Mouse (Mus musculus) megakaryocyte, adult 5-6 weeks (primary cell): ENCODE results near the gene Vps37d. TPM values are rescaled to one million over a fixed set of nuclear protein-coding genes. Genes with fewer than 3 reads are reported as not detected.
A peak's percentile ranks its signal among the peaks of the same experiment; 100 is the strongest.

ENCODE experiments used
- ATAC-seq: 2 replicates; pipeline ENCODE4 v1.8.0; 2016; ENCODE audit warnings: mild to moderate bottlenecking, inconsistent platforms; ENCODE audit not compliant: poor library complexity, severe bottlenecking
- total RNA-seq, 2 experiments: library from RNA; stranded (forward) in 1 of 2; stranded (reverse) in 1 of 2; fragments of 153-499, 151-499 nt in 1 of 2; fragments of 221-1000, 200-1000 nt in 1 of 2; gene quantifications; 2 replicates each; pipeline versions ENCODE4 v1.2.3 to v1.2.4; 2015 to 2017

Vps37d gene
- total RNA-seq, 2 experiments from 2014 or later: not detected

DNA sequence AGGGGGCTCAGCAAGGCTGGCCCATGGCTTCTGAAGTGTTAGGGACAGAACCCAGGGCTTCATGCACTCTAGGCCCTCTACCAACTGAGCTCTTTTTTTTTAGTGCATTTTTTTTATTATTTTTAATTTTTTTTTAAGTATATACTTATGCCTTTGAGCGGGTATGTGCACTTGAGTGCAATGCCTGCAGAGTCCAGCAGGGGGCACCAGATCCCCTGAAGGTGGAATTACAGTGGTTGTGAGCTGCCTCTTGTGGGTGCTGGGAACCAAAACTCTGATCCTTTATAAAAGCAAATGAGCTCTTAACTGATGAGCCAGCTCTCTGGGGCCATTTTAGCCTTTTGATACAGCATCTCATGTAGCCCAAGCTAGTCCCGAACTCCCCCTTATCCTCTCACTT, 43.5 kb downstream of the Vps37d start:
- ATAC-seq: no peak

DNA sequence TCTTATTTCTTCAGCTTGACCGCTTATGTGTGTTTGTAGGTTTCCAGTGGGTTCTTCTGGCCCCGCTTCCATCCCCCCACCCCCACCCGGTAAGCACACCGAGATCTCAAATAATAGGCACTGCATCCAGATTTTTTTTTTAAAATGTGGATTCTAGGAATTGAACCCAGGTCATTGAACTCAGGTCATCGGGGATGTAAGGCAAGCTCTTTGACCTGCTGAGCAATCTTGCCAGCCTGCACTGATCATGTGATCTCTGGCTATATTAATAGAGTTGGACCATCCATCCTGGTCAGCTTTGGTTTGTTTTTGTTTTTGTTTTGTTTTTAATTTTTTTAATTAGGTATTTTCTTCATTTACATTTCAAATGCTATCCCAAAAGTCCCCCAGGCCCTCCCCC, 45.5 kb downstream of the Vps37d start:
- no peak for ATAC-seq

GRCm38 (mm10) chr5:135029007-135029854, 48.8 kb downstream of the Vps37d start:
- ATAC-seq: peak; percentile 38; the same call in 1 of the 2 replicates

- no peak for ATAC-seq
Observed at GRCm38 (mm10) chr5:135025899-135026298, 52.2 kb downstream of the Vps37d start.

DNA sequence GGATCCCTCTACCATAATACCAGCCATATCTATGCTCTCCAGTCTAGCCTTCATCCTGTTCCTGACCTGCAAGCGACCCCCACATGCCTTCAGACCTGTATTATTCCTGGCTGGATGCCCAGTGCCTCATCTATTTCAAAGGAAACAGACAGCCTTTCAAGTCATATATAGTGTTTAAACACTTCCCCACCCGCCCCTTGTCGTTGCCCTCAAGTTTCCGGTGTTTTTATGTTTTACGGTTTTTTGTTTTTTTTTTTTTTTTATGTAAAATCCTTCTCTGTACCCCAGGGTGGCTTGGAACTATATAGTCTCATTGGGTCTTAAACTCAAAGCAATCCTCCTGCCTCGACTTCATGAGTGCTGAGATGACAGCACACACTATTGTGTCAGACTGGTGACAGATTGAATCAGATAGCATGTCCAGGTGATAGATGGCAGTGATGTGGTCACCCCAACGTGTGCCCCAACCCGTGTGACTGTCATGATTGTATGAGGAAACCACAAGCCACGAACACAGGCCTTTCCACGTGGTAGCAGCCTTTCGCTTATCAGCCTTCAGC, 53.3 kb downstream of the Vps37d start:
- ATAC-seq: peak; percentile 74

DNA sequence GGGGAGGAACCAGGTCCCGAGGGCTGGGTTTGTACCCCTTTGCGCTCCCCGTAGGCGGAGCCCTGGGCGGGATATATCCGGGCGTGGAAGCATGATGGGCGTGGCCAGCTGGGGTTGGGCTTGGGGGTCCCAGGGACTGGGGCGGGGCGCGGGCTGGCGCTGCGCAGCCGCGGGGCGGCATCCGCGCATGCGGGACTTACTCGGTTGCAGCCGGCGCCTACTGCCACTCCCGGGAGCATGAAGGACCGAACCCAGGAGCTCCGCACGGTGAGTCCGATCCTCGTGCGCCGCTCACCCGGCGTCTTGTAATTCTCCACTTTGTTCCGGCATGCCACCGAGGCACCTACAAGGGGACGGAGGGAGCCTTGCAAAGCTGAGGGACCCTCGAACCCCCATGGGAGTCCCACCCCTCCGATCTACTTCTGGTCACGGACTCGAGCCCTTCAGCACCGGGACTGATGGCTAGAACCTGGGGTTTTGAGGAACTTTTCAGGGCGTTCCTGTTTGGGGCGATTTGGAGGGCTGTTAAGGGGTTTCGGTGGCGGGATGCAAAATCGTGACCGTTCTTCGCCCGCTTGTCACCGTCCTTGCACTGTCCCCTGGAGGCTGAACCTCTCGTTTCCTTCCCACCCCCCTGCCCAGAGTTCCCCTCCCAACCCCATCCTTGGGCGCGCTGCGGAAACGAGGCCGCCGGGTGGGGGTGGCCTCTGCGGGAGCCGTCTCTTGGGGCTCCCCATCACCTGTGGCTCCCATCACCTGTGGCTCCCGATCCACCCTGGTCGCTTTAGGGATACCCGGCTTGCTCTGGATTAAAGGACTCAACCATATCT, 54.5 kb downstream of the Vps37d start, which contains the start of gene Stx1a:
Gene Stx1a, plus strand, starts transcription at position 139 of the 830 bp plus-strand sequence.
- ATAC-seq: 0 out of 2 replicates have a peak, but pooled peaks have one; percentile 20

Other genes starting within 250 kb of the Vps37d start
- gene Tmem270, start 171.5 kb downstream of the Vps37d start, total RNA-seq (2015): not detected in 2 replicates
- not detected in 2 replicates for gene Tmem270, start 171.5 kb downstream of the Vps37d start, total RNA-seq (2017)
- 7.8 and 8.2 TPM in 2 replicates for gene Cldn13, start 162.7 kb downstream of the Vps37d start, total RNA-seq (2015)
- 2.9 and 7.7 TPM in 2 replicates for gene Cldn13, start 162.7 kb downstream of the Vps37d start, total RNA-seq (2017)
- gene Mettl27, start 145.9 kb downstream of the Vps37d start, total RNA-seq (2015): 0.46 and 3.0 TPM in 2 replicates
- 0.89 and 1.3 TPM in 2 replicates for gene Mettl27, start 145.9 kb downstream of the Vps37d start, total RNA-seq (2017)
- not detected in 2 replicates for gene Cldn4, start 131.3 kb downstream of the Vps37d start, total RNA-seq (2015)
- gene Cldn4, start 131.3 kb downstream of the Vps37d start, total RNA-seq (2017): not detected in 2 replicates
- gene Cldn3, start 92.1 kb downstream of the Vps37d start, total RNA-seq (2015): not detected in 2 replicates
- not detected in 2 replicates for gene Cldn3, start 92.1 kb downstream of the Vps37d start, total RNA-seq (2017)
- 52.5 and 55.0 TPM in 2 replicates for gene Abhd11, start 69.1 kb downstream of the Vps37d start, total RNA-seq (2015)
- 22.9 and 32.7 TPM in 2 replicates for gene Abhd11, start 69.1 kb downstream of the Vps37d start, total RNA-seq (2017)
- 0.09 TPM in 1 of 2 replicates, not detected in the other for gene Stx1a, start 54.8 kb downstream of the Vps37d start, total RNA-seq (2015)
- gene Stx1a, start 54.8 kb downstream of the Vps37d start, total RNA-seq (2017): not detected in 2 replicates
- 15.5 and 16.3 TPM in 2 replicates for gene Dnajc30, start 14.1 kb downstream of the Vps37d start, total RNA-seq (2015)
- gene Dnajc30, start 14.1 kb downstream of the Vps37d start, total RNA-seq (2017): 3.5 and 10.0 TPM in 2 replicates
- gene Bud23, start 13.3 kb downstream of the Vps37d start, total RNA-seq (2015): 29.4 and 34.2 TPM in 2 replicates
- gene Bud23, start 13.3 kb downstream of the Vps37d start, total RNA-seq (2017): 24.2 and 27.6 TPM in 2 replicates
- 0.05 and 0.31 TPM in 2 replicates for gene Mlxipl, start 11.6 kb upstream of the Vps37d start, total RNA-seq (2015)
- gene Mlxipl, start 11.6 kb upstream of the Vps37d start, total RNA-seq (2017): 0.45 and 0.62 TPM in 2 replicates
- 5.5 and 5.7 TPM in 2 replicates for gene Tbl2, start 71.4 kb upstream of the Vps37d start, total RNA-seq (2015)
- 12.6 and 15.0 TPM in 2 replicates for gene Tbl2, start 71.4 kb upstream of the Vps37d start, total RNA-seq (2017)
- 23.5 and 46.6 TPM in 2 replicates for gene Bcl7b, start 90.0 kb upstream of the Vps37d start, total RNA-seq (2015)
- gene Bcl7b, start 90.0 kb upstream of the Vps37d start, total RNA-seq (2017): 27.4 and 38.8 TPM in 2 replicates
- gene Baz1b, start 109.0 kb upstream of the Vps37d start, total RNA-seq (2015): 66.1 and 71.1 TPM in 2 replicates
- 129 and 134 TPM in 2 replicates for gene Baz1b, start 109.0 kb upstream of the Vps37d start, total RNA-seq (2017)
- gene Fzd9, start 173.0 kb upstream of the Vps37d start, total RNA-seq (2015): not detected in 2 replicates
- gene Fzd9, start 173.0 kb upstream of the Vps37d start, total RNA-seq (2017): 0.26 TPM in 1 of 2 replicates, not detected in the other